Mouse (Mus musculus) embryonic facial prominence, embryonic 13.5 days (tissue): ENCODE results near the gene Ifnab. TPM values are rescaled to one million over a fixed set of nuclear protein-coding genes. Genes with fewer than 3 reads are reported as not detected.

ENCODE experiments used
- ATAC-seq: fragments of 200-750 bp; cut with Nextera tagmentation; 2 replicates; pipeline ENCODE4 v1.8.0; 2017; ENCODE audit warnings: low read depth; ENCODE audit not compliant: insufficient number of reproducible peaks, insufficient read depth, low FRiP score, low TSS enrichment
- H3K27ac ChIP-seq: fragments of 300-500 bp; sonication (generic); 2 replicates; pipeline ENCODE4 v1.5.1; 2015; ENCODE audit warnings: moderate library complexity, mild to moderate bottlenecking, inconsistent platforms
- H3K27me3 ChIP-seq: fragments of 300-500 bp; sonication (generic); 2 replicates; pipeline ENCODE4 v1.6.1; 2015; ENCODE audit warnings: mild to moderate bottlenecking, inconsistent platforms
- H3K36me3 ChIP-seq: fragments of 300-500 bp; sonication (generic); 2 replicates; pipeline ENCODE4 v1.6.1; 2015; ENCODE audit warnings: mild to moderate bottlenecking, inconsistent platforms
- H3K4me1 ChIP-seq: fragments of 300-500 bp; sonication (generic); 2 replicates; pipeline ENCODE4 v1.6.1; 2015; ENCODE audit warnings: inconsistent platforms
- H3K4me2 ChIP-seq: fragments of 300-500 bp; sonication (generic); 2 replicates; pipeline ENCODE4 v1.6.1; 2015; ENCODE audit warnings: moderate library complexity, mild to moderate bottlenecking, inconsistent platforms
- H3K4me3 ChIP-seq: fragments of 300-500 bp; sonication (generic); 2 replicates; pipeline ENCODE4 v1.5.1; 2015; ENCODE audit warnings: mild to moderate bottlenecking, inconsistent platforms
- H3K9ac ChIP-seq: fragments of 300-500 bp; sonication (generic); 2 replicates; pipeline ENCODE4 v1.6.1; 2015; ENCODE audit warnings: mild to moderate bottlenecking, inconsistent platforms
- H3K9me3 ChIP-seq: fragments of 300-500 bp; sonication (generic); 2 replicates; pipeline ENCODE4 v1.6.1; 2016; ENCODE audit warnings: inconsistent platforms
- WGBS: fragments of 180-500 bp; shearing (Covaris S2); methylation state at CpG from one replicate; pipeline ENCODE4 v1.1.7; 2015; ENCODE audit warnings: mixed read lengths; 5-methylcytosine and 5-hydroxymethylcytosine counted together
- polyA plus RNA-seq: library from polyadenylated mRNA; unstranded; fragments of >200 nt; fragmentation: Nextera tagmentation; extraction: Ambion mirVana; gene quantifications from 2 replicates; pipeline ENCODE4 v1.2.1, GENCODE M21; 2015

The Ifnab gene
- not detected in 2 replicates for polyA plus RNA-seq

DNA sequence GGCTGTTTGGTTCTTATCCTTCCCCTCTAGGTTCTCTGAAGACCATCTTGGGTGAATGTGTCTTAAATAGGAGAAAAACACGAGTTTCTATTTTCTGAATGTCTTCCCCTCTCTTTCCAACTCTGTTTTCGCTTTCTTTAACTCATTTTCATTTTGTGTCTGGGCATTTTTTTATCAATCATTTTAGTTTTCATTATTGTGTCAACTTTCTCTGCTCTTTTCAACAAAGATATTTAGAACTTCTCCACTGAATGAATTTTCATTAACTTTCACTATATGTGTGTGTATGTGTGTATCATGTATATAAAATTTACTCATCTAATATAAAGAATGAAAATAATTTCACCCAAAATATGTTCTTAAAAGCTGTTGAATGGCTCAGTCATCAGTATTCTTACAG lies at the start of gene Ifnab:
TSS of gene Ifnab (minus strand) at position 101 of the 400 bp plus-strand sequence.
- no peak within 1 kb of the TSS for H3K4me2 ChIP-seq
- H3K9me3 ChIP-seq, result no peaks in the 10 kb centered on the region
- H3K4me1 ChIP-seq, result no peaks in the 10 kb centered on the region
- H3K27ac ChIP-seq, result no peak within 1 kb of the TSS
- ATAC-seq, result no peak
- H3K9ac ChIP-seq, result no peak within 1 kb of the TSS
- H3K36me3 ChIP-seq, result no peaks in the 10 kb centered on the region
- 71% methylated on average over 2 of the region's 2 CpGs for WGBS
- H3K27me3 ChIP-seq, result peaks cover 2% of the 10 kb centered on the region; the same call in 1 of the 2 replicates
- H3K4me3 ChIP-seq, result no peak within 1 kb of the TSS

DNA sequence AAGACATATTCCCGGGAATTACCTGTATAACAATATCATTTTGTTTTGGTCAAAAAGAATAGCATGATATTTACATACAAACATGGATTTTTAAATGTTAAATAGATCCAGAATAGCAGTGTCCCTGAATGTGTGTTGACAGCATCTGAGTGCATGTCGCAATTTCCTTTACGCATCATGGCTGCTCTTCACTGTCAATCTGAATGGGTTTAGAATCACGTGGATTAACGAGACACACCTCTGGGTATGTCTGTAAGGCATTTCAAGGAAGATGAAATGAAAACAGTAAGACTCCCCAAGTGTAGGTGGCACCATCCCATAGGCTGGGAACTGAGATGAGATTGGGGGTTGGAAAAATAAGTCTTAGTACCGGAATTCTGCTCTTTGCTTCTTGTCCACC lies 47.9 kb upstream of the Ifnab start:
- 88% methylated on average over 6 of the region's 6 CpGs for WGBS
- Histone ChIP-seq H3K36me3 (no peaks in the 10 kb centered on the region), H3K9me3 (no peaks in the 10 kb centered on the region), H3K4me3 (no peak overlapping the region), H3K4me2 (no peak overlapping the region), H3K27ac (no peak overlapping the region), H3K4me1 (no peaks in the 10 kb centered on the region), H3K27me3 (no peaks in the 10 kb centered on the region), H3K9ac (no peak overlapping the region)
- ATAC-seq, result no peak

- WGBS, result 1% methylated on average over 2 of the region's 2 CpGs
- no peak for ATAC-seq
These were observed 47.3 kb upstream of the Ifnab start for GRCm38 (mm10) chr4:88738480-88738879.

DNA sequence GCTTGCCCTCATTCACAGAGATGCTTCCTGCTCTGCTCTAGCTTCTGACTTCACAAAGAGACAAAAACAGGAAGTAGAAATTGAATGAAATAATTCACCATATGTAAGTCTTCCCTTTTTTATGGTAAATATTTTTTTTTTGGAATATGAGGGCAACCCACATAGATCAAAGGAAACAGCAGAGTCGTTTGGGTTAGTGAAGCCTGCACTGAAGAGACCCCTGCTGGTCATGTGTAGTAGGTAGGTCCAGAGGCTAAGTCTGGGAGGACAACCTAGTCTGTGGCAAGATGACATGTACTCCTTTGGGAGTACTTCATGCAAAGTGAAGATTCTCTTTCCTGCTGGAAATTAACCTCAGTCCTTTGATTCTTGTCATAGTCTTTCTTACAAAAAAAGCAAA lies 36.2 kb upstream of the Ifnab start:
- Histone ChIP-seq H3K4me1 (no peaks in the 10 kb centered on the region), H3K9ac (no peak overlapping the region), H3K27me3 (no peaks in the 10 kb centered on the region), H3K27ac (no peak overlapping the region), H3K4me3 (no peak overlapping the region), H3K9me3 (no peaks in the 10 kb centered on the region), H3K4me2 (no peak overlapping the region), H3K36me3 (no peaks in the 10 kb centered on the region)
- ATAC-seq, result no peak
- WGBS, result 2% methylated on average over 1 of the region's 1 CpGs

More at GRCm38 (mm10) chr4:88738480-88738879, 47.3 kb upstream of the Ifnab start:
- H3K9me3 ChIP-seq, result no peaks in the 10 kb centered on the region
- H3K4me3 ChIP-seq, result no peak overlapping the region
- H3K4me2 ChIP-seq, result no peak overlapping the region
- H3K9ac ChIP-seq, result no peak overlapping the region
- H3K27ac ChIP-seq, result no peak overlapping the region
- H3K27me3 ChIP-seq, result no peaks in the 10 kb centered on the region
- H3K4me1 ChIP-seq, result no peaks in the 10 kb centered on the region
- H3K36me3 ChIP-seq, result no peaks in the 10 kb centered on the region

GRCm38 (mm10) chr4:88726727-88727126 lies 35.6 kb upstream of the Ifnab start:
- Histone ChIP-seq H3K27me3 (no peaks in the 10 kb centered on the region), H3K4me1 (no peaks in the 10 kb centered on the region), H3K4me3 (no peak overlapping the region), H3K9me3 (no peaks in the 10 kb centered on the region), H3K9ac (no peak overlapping the region), H3K27ac (no peak overlapping the region), H3K36me3 (no peaks in the 10 kb centered on the region), H3K4me2 (no peak overlapping the region)
- WGBS, result 86% methylated on average over 6 of the region's 6 CpGs
- no peak for ATAC-seq

DNA sequence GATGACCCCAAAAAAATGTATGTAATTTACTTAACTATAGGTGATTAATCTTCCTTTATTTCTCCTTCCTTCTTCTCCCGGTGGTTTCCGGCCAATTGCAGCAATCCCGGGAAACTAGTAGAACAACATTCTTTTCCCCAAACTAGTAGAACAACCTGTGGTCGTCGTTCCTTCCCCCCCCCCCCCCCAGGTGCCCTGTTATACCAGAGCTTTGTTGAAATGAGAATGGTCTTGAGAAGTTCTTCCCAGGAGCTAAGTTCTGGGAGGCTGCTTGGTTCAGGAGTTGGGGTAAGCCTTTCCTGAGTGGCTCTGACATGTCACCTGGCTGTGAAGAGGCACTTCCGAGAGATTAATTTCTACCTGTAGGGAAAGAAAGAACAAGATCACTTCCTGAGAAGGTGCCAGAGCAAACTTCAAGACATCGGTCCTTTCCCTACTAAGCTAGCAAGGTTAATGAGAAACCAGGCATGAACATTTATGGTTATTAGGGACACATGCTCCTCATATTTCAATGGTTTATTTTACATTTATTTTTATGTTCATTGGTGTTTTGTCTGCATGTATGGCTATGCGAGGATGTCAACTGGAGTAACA lies 32.4 kb upstream of the Ifnab start:
- peaks cover 10% of the 10 kb centered on the region for H3K36me3 ChIP-seq
- peaks cover 18% of the 10 kb centered on the region for H3K4me1 ChIP-seq
- no peak overlapping the region for H3K4me3 ChIP-seq
- H3K27ac ChIP-seq, result peak overlapping the region; percentile 57; the same call in 1 of the 2 replicates
- 54% methylated on average over 8 of the region's 8 CpGs for WGBS
- H3K9me3 ChIP-seq, result no peaks in the 10 kb centered on the region
- no peak for ATAC-seq
- H3K27me3 ChIP-seq, result no peaks in the 10 kb centered on the region
- H3K9ac ChIP-seq, result no peak overlapping the region
- no peak overlapping the region for H3K4me2 ChIP-seq

DNA sequence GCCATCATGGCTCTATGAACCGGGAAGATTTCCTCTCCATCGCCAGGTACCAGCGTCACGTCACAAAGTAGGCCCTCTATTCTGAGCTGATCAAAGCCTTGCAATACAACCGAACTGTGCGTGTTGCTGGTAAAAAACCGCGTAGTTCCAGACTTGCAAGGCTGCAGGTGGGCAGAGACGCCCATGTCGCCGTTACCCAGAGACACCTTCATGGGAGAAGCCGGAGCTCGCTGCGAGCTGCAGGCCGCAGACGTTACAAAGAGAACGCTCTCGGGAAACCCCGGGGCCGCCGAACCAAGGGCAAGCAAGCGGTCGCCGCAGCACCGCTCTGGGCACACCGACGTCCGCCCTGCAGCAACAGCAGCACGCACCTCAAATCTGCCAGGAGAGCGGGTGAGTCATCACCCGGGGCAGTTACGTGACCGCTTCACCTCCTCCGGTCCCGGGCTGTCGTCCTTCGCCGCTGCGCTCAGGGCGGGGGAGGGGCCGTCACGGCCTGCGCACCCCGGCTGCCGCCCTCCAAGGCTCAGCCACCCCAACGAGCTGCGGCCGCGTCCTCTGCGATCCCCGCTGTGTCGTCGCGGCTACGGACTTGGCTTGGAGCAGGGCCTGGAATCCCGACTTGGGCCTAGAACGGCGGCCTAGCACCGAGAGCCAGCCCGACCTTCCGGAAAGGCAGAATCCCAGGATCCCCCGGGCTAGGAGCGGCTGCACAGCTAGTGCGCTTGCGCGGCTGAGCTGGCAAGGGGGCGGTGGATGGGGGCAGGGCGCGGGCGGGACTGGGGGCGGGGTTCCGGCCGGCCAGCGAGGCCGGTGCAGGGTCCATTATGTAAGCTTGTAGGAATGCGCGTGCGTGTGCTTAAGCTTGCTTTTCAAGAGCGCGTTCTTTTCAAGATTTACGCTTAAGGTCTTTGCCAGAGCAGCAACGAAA lies 30.9 kb upstream of the Ifnab start, which contains the start of the genes Gm26566 and Klhl9:
TSS of gene Gm26566 (plus strand) at position 15 of the 931 bp plus-strand sequence.
TSS of gene Klhl9 (minus strand) at position 675 of the 931 bp plus-strand sequence.
- H3K27me3 ChIP-seq, result no peaks in the 10 kb centered on the region
- peak within 1 kb of the TSS; percentile 81 for H3K4me2 ChIP-seq
- peaks cover 10% of the 10 kb centered on the region for H3K36me3 ChIP-seq
- WGBS, result under 1% methylated on average over 82 of the region's 82 CpGs
- peak within 1 kb of the TSS; percentile 99 for H3K9ac ChIP-seq
- H3K4me1 ChIP-seq, result peaks cover 23% of the 10 kb centered on the region
- peak within 1 kb of the TSS; percentile 94 for H3K4me3 ChIP-seq
- no peaks in the 10 kb centered on the region for H3K9me3 ChIP-seq
- ATAC-seq, result peak; percentile 95
- peak within 1 kb of the TSS; percentile 97 for H3K27ac ChIP-seq

DNA sequence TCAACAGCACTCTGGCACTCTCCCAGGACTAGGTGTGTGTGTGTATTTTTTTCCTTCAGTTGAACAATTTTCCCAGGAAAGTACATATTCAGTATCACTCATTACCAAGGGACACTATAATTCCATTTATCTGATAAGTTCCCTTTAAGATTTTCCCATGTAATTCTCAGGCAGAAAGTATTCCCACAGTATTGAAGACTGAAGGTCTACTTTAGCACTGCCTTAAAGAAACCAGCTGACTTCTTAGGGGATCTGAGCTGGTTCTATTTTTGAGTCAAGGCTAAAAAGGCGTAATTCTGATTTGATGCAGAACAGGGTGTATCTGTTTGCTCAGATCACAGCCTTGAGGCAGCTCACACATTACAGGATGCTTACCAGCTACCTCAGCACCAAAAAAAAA lies 27.6 kb upstream of the Ifnab start:
- peak overlapping the region; percentile 59 for H3K4me2 ChIP-seq
- H3K9me3 ChIP-seq, result no peaks in the 10 kb centered on the region
- H3K9ac ChIP-seq, result peak overlapping the region; percentile 57
- no peaks in the 10 kb centered on the region for H3K27me3 ChIP-seq
- peak overlapping the region; percentile 31 for H3K4me3 ChIP-seq
- peaks cover 23% of the 10 kb centered on the region for H3K4me1 ChIP-seq
- ATAC-seq, result no peak
- peaks cover 37% of the 10 kb centered on the region for H3K36me3 ChIP-seq
- 16% methylated on average over 1 of the region's 1 CpGs for WGBS
- no peak overlapping the region for H3K27ac ChIP-seq

DNA sequence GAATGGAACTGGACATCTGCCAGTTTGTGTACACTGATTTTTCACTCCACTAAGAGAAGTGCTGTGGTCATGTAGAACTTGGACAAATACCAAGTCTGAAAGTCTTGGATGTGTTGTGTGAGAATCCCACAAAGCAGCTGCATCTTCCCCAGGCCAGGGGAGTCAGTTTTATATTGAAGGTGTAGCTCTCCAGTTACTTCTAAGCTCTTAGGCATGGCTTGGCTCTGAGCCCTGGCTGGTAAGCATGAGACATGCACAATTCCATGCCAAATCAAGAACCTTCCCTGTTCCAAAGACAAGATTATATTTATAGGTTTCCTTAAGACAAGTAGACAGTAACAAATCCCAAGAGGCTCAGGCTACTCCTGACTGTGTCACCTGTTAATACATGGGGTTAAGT lies 23.9 kb upstream of the Ifnab start:
- Histone ChIP-seq H3K36me3 (peaks cover 39% of the 10 kb centered on the region), H3K4me1 (peaks cover 11% of the 10 kb centered on the region), H3K9ac (no peak overlapping the region), H3K27ac (no peak overlapping the region), H3K27me3 (no peaks in the 10 kb centered on the region), H3K9me3 (no peaks in the 10 kb centered on the region), H3K4me2 (no peak overlapping the region), H3K4me3 (no peak overlapping the region)
- ATAC-seq, result no peak

DNA sequence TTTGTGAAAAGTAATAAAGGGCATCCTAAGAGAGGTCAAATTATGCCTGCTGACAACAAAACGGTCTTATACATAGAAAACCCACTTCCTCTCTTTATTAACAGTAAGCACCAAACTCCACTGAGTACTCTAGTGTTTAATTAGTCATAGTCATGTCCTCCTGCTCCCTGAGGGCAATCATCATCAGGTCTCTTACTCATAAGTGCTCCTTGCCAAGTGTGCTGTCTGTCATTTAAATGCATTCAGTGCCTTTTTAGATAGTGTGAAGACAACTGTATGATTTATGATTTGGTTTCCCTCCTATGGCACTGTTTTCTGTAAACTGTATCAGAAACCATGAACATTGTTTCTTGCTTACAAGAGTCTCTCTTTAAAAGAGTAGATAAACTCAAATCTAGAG lies 23.1 kb upstream of the Ifnab start:
- H3K4me3 ChIP-seq, result no peak overlapping the region
- no peak overlapping the region for H3K4me2 ChIP-seq
- 84% methylated on average over 1 of the region's 1 CpGs for WGBS
- ATAC-seq, result no peak
- no peaks in the 10 kb centered on the region for H3K27me3 ChIP-seq
- H3K36me3 ChIP-seq, result peaks cover 42% of the 10 kb centered on the region
- H3K4me1 ChIP-seq, result peaks cover 9% of the 10 kb centered on the region; the same call in 1 of the 2 replicates
- H3K27ac ChIP-seq, result no peak overlapping the region
- H3K9ac ChIP-seq, result no peak overlapping the region
- H3K9me3 ChIP-seq, result no peaks in the 10 kb centered on the region

GRCm38 (mm10) chr4:88707128-88707826 lies 16.1 kb upstream of the Ifnab start:
- no peaks in the 10 kb centered on the region for H3K27me3 ChIP-seq
- H3K27ac ChIP-seq, result no peak overlapping the region
- ATAC-seq, result no peak
- H3K4me2 ChIP-seq, result no peak overlapping the region
- no peaks in the 10 kb centered on the region for H3K9me3 ChIP-seq
- peaks cover 5% of the 10 kb centered on the region; the same call in 1 of the 2 replicates for H3K36me3 ChIP-seq
- H3K4me3 ChIP-seq, result no peak overlapping the region
- no peak overlapping the region for H3K9ac ChIP-seq
- WGBS, result 95% methylated on average over 1 of the region's 1 CpGs
- no peaks in the 10 kb centered on the region for H3K4me1 ChIP-seq
